Mouse (Mus musculus): ENCODE results near the gene Il34. TPM values are rescaled to one million over a fixed set of nuclear protein-coding genes. Genes with fewer than 3 reads are reported as not detected.

The Il34 gene
- total RNA-seq, 2 experiments from 2014 or later: 65.2 to 75.8 TPM

- no peak for DNase-seq (ENCODE audit: low spot score in 2 of 2)
These were observed 25.6 kb downstream of the Il34 start for GRCm38 (mm10) chr8:110779924-110780718.

DNA sequence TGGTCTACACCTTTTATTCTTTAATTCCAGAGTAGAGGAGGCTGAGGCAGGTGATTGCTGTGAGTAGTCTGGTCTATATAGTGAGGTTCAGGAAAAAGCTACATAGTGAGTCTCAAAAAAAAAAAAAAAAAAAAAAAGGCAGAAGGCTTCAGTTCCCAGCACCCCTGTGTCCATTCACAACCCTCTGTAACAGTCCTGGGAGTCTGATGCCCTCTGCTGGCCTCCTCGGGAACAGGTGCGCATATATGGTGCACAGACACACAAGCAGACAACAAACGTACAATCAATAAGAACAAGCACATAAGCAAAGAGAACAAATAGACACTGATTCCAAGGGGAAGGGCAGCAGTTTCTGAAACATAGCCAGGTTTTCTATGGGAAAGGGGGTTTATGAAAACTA lies 29.4 kb downstream of the Il34 start:
- DNase-seq (ENCODE audit: low spot score in 2 of 2): no peak

GRCm38 (mm10) chr8:110775721-110776120 lies 30.0 kb downstream of the Il34 start:
- DNase-seq (ENCODE audit: low spot score in 2 of 2): no peak

DNA sequence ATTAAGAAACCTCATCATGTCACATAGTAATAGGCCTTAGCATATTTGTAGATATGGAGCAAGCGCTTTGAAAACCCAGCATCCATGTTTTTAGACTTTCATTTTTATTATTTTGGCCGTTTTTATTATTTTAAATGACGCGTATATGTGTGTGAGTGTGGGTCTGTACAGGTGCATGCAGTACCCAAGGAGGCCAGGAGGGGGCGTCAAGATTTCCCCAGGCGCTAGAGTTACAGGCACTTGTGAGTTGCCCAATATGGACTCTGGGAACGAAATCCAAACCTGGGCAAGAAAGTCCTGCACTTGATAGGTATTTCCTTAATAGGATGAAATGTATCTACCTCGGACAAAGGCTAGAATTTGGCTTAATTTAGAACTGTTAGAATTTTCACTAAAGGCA lies 30.4 kb downstream of the Il34 start:
- DNase-seq (ENCODE audit: low spot score in 2 of 2): no peak

DNA sequence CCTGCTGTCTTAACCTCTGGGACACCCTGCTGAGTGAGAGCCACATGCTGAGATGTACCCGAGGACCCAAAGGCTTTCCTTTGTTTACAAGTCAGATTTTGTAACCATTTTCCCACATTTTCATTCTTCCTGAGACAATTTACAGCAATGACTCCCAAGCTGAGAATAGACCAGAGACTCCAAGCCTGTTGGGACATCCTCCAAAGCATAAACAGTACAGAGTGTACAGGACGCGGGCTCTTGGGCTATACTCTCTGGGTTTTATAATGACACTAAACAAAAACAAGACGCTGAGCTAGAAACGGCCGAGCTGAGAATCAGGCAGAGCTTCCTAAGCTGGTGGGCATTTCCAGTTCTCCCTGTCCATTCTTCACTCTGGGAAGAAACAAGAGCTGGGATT lies 31.0 kb downstream of the Il34 start:
- DNase-seq (ENCODE audit: low spot score in 2 of 2): no peak

GRCm38 (mm10) chr8:110774047-110774446 lies 31.7 kb downstream of the Il34 start:
- DNase-seq (ENCODE audit: low spot score in 2 of 2): no peak

GRCm38 (mm10) chr8:110772452-110772851 lies 33.3 kb downstream of the Il34 start:
- DNase-seq (ENCODE audit: low spot score in 2 of 2): no peak

DNA sequence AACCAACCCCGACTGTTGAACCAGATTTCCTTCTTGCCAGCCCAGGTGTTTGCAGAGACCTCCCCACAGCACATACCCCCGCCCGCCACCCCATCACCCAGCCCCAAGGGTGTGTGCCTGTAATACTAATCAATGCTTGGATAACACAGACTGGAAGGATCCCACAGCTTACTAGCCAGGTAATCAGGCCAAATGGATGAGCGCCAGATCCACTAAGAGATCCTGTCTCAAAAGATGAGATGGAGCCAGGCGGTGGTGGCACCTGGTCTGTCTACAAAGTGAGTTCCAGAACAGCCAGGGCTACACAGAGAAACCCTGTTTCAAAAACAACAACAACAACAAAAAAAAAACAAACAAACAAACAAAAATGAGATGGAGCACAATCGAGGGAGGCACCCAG lies 38.5 kb downstream of the Il34 start:
- no peak for DNase-seq (ENCODE audit: low spot score in 2 of 2)

GRCm38 (mm10) chr8:110764671-110765070 lies 41.1 kb downstream of the Il34 start:
- DNase-seq (ENCODE audit: low spot score in 2 of 2): no peak

GRCm38 (mm10) chr8:110761988-110762387 lies 43.7 kb downstream of the Il34 start:
- DNase-seq (ENCODE audit: low spot score in 2 of 2): no peak

- no peak for DNase-seq (ENCODE audit: low spot score in 2 of 2)
These were observed 44.5 kb downstream of the Il34 start for GRCm38 (mm10) chr8:110761185-110761584.

GRCm38 (mm10) chr8:110760280-110760940 lies 45.3 kb downstream of the Il34 start:
- peak in 1 of 2 experiments; percentile 55 for DNase-seq (ENCODE audit: low spot score in 2 of 2)

GRCm38 (mm10) chr8:110756196-110756595 lies 49.5 kb downstream of the Il34 start:
- no peak for DNase-seq (ENCODE audit: low spot score in 2 of 2)

DNA sequence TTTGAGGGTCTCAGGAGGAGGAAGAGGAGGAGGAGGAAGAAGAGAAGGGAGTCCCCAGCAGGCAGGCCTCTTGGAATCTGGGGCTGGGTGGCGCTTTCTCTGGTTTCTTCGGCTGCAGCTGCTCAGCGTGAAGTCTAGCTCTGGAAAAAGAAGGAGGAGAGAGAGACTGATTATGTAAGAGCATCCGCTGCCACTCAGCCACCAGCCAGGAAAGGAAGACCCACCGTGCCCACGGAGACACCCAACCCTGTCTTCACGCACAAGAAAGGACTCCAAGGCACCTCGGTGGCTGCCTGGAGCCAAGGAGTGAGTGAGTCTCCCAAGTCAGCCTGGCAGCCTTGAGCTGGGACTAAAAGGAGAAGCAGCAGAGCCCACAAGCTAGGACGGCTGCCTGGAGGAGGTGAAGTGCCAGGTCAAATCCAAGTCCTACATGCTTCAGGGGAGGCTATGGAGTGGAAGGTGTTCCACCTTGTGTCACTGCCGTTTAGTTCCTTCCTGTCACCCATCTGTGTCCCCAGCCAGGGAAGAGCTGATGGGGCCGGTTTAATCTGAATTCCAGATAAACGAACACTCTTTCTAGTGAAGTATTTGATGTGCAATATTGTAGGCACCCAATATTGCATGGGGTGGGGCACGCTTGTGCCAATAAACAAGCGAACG lies 50.1 kb downstream of the Il34 start:
- no peak for DNase-seq (ENCODE audit: low spot score in 2 of 2)

DNA sequence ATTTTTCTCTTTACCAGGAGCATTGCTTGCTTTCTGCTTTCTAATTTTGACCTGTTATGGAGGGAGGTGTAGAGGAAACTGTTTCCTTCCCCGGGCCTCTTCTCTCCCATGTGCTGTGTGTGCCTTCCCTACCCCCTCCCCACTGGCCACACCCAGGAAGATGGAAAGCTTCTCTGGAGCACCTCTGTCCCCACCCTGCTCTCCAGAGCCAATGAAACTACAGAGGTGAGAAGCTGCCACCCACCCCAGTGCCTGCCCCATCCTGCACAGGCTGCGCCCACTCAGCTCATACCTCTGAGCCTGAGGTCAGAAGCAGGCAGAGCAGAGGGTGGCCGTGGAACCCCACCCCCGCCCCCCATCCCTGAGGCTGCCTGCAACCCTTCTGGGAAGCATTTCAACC lies 51.0 kb downstream of the Il34 start:
- DNase-seq (ENCODE audit: low spot score in 2 of 2): no peak

DNA sequence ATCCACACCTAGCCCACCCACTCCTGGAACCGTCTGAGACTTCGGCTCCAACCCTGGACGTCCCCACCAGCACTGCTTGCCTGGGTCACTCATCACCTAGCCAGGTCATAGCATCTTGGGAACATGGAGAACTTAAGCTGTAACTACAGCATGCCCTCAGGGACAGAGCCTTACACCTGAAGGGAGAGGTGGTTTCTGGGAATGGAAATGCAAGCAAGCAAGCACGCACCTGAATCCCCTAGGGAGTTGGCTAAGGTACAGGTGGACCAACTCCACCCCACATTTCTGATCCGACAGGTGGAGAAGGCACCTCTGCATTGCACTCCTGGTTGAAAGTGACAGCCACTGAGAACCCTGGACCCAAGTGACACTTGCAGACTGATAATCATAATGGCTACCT lies 54.2 kb downstream of the Il34 start:
- no peak for DNase-seq (ENCODE audit: low spot score in 2 of 2)

DNA sequence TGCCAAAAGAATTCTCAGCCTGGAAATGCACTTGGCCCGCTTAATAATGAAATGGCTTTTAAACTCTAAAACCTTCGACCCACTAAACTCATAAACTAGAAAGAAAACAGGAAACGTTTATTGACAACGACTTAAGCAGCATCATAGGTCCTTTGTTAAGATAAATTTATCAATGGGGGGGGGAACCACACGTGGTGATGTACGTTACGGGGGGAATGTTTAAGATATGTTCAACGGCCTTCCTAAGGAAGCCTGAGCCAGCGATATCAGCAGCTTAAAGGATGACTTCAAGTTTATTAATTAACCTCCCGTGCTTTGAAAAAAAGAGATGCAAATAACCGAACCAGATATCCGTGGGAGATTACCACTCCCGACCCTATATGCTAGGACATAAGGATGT lies 55.5 kb downstream of the Il34 start:
- no peak for DNase-seq (ENCODE audit: low spot score in 2 of 2)

DNA sequence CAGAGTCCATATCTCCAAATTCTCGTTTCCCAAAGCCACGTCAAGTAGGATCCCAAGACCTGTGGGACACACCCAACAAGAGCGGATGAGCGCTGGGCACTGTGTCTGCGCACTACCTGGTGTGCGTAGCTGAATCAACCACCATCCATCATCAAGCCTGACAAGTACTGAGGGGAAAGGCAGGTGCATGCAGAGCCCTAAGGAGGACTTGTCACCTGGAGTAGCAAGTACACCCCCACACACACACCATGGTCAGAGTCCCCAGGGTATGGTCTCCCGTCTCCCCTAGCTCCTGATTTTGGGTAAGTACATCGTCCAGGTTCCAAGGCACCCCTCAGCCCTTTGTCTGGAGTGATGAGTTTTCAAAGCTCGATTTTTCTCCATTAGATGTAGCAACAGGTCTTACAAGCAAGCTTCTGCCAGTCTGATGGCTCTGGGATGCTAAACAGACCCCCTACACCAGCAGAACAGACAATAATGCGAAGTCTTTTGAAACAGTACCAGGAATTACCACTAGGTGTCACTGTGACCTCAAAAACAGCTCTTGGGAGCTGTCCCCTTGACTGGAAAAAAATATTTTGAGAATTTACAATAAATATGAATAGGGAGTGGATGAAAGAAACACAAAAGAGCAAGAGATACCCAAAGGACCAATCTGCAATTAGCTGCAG lies 56.1 kb downstream of the Il34 start:
- DNase-seq (ENCODE audit: low spot score in 2 of 2): peak; percentile 45 to 81

GRCm38 (mm10) chr8:110746661-110747060 lies 59.1 kb downstream of the Il34 start:
- no peak for DNase-seq (ENCODE audit: low spot score in 2 of 2)

DNA sequence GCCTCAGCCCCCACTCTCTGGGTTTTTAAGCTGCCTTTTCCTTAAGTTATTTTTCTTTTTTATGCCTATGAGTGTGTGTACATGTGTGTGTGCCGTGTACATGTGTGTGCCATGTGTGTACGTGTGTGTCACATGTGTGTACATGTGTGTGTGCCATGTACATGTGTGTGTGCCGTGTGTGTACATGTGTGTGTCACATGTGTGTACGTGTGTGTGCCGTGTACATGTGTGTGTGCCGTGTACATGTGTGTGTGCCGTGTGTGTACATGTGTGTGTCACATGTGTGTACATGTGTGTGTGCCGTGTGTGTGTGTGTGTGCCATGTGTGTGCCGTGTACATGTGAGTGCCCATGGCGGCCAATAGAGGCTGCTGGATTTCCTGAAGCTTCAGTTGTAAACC lies 60.6 kb downstream of the Il34 start:
- DNase-seq (ENCODE audit: low spot score in 2 of 2): no peak

GRCm38 (mm10) chr8:110742452-110742818 lies 63.3 kb downstream of the Il34 start:
- no peak for DNase-seq (ENCODE audit: low spot score in 2 of 2)
